Mouse (Mus musculus): ENCODE data around the gene Apex2. TPM values are rescaled to one million over a fixed set of nuclear protein-coding genes. Genes with fewer than 3 reads are reported as not detected.

The Apex2 gene
- polyA plus RNA-seq (2011; ENCODE audit: insufficient read depth, insufficient read length, low read depth, missing spikeins): 22.2 and 24.8 TPM in 2 replicates

GRCm38 (mm10) chrX:150589696-150590095, at the start of gene Apex2:
Gene Apex2 (minus strand): TSS chrX:150589868.
- Histone ChIP-seq H3K4me3 (ENCODE audit: low read depth, low read length) (peak within 1 kb of the TSS; percentile 93; the same call in 1 of the 2 replicates), H3K27me3 (ENCODE audit: control insufficient read depth, insufficient read depth, low read length, poor library complexity, severe bottlenecking) (no peaks in the 10 kb centered on the region), H3K4me1 (ENCODE audit: control insufficient read depth, insufficient read depth, low read length) (peaks cover 2% of the 10 kb centered on the region), H3K36me3 (ENCODE audit: control insufficient read depth, insufficient read depth, low read length, poor library complexity, severe bottlenecking) (peaks cover 9% of the 10 kb centered on the region; the same call in 1 of the 2 replicates), H3K27ac (ENCODE audit: insufficient read depth, low read length) (peak within 1 kb of the TSS; percentile 89), H3K9me3 (replicated peaks; ENCODE audit: control insufficient read depth, insufficient read depth, low read length, poor library complexity, severe bottlenecking) (no peaks in the 10 kb centered on the region), H3K9ac (ENCODE audit: low read depth, poor library complexity, severe bottlenecking) (peak within 1 kb of the TSS; percentile 67; the same call in 1 of the 2 replicates)
- TF ChIP-seq CTCF (IDR thresholded peaks at IDR 0.05; ENCODE audit: low read depth, low read length) (no peak), POLR2A (IDR thresholded peaks at IDR 0.05; ENCODE audit: insufficient read depth, low read length) (no peak), EP300 (IDR thresholded peaks at IDR 0.05; ENCODE audit: insufficient read depth, low read depth, low read length) (no peak)

GRCm38 (mm10) chrX:150636421-150636820, 46.8 kb upstream of the Apex2 start:
- Histone ChIP-seq H3K36me3 (ENCODE audit: control insufficient read depth, insufficient read depth, low read length, poor library complexity, severe bottlenecking) (no peaks in the 10 kb centered on the region), H3K9ac (ENCODE audit: low read depth, poor library complexity, severe bottlenecking) (no peak overlapping the region), H3K9me3 (replicated peaks; ENCODE audit: control insufficient read depth, insufficient read depth, low read length, poor library complexity, severe bottlenecking) (no peaks in the 10 kb centered on the region), H3K27me3 (ENCODE audit: control insufficient read depth, insufficient read depth, low read length, poor library complexity, severe bottlenecking) (no peaks in the 10 kb centered on the region), H3K27ac (ENCODE audit: insufficient read depth, low read length) (no peak overlapping the region), H3K4me3 (ENCODE audit: low read depth, low read length) (no peak overlapping the region), H3K4me1 (ENCODE audit: control insufficient read depth, insufficient read depth, low read length) (no peaks in the 10 kb centered on the region)
- no peak for TF ChIP-seq POLR2A (IDR thresholded peaks at IDR 0.05; ENCODE audit: insufficient read depth, low read length)
- no peak for TF ChIP-seq CTCF (IDR thresholded peaks at IDR 0.05; ENCODE audit: low read depth, low read length)
- no peak for TF ChIP-seq EP300 (IDR thresholded peaks at IDR 0.05; ENCODE audit: insufficient read depth, low read depth, low read length)

GRCm38 (mm10) chrX:150598882-150599281, 9.2 kb upstream of the Apex2 start:
- Histone ChIP-seq H3K27ac (ENCODE audit: insufficient read depth, low read length) (no peak overlapping the region), H3K9me3 (replicated peaks; ENCODE audit: control insufficient read depth, insufficient read depth, low read length, poor library complexity, severe bottlenecking) (no peaks in the 10 kb centered on the region), H3K9ac (ENCODE audit: low read depth, poor library complexity, severe bottlenecking) (no peak overlapping the region), H3K4me1 (ENCODE audit: control insufficient read depth, insufficient read depth, low read length) (no peaks in the 10 kb centered on the region), H3K4me3 (ENCODE audit: low read depth, low read length) (no peak overlapping the region), H3K27me3 (ENCODE audit: control insufficient read depth, insufficient read depth, low read length, poor library complexity, severe bottlenecking) (no peaks in the 10 kb centered on the region), H3K36me3 (ENCODE audit: control insufficient read depth, insufficient read depth, low read length, poor library complexity, severe bottlenecking) (no peaks in the 10 kb centered on the region)
- no peak for TF ChIP-seq POLR2A (IDR thresholded peaks at IDR 0.05; ENCODE audit: insufficient read depth, low read length)
- no peak for TF ChIP-seq CTCF (IDR thresholded peaks at IDR 0.05; ENCODE audit: low read depth, low read length)
- no peak for TF ChIP-seq EP300 (IDR thresholded peaks at IDR 0.05; ENCODE audit: insufficient read depth, low read depth, low read length)

GRCm38 (mm10) chrX:150595016-150595760, 5.5 kb upstream of the Apex2 start:
- TF ChIP-seq POLR2A (IDR thresholded peaks at IDR 0.05; ENCODE audit: insufficient read depth, low read length) (no peak), EP300 (IDR thresholded peaks at IDR 0.05; ENCODE audit: insufficient read depth, low read depth, low read length) (no peak), CTCF (IDR thresholded peaks at IDR 0.05; ENCODE audit: low read depth, low read length) (no peak)
- H3K9ac ChIP-seq (ENCODE audit: low read depth, poor library complexity, severe bottlenecking): no peak overlapping the region
- no peaks in the 10 kb centered on the region for H3K27me3 ChIP-seq (ENCODE audit: control insufficient read depth, insufficient read depth, low read length, poor library complexity, severe bottlenecking)
- no peaks in the 10 kb centered on the region for H3K36me3 ChIP-seq (ENCODE audit: control insufficient read depth, insufficient read depth, low read length, poor library complexity, severe bottlenecking)
- H3K27ac ChIP-seq (ENCODE audit: insufficient read depth, low read length): no peak overlapping the region
- no peaks in the 10 kb centered on the region for H3K4me1 ChIP-seq (ENCODE audit: control insufficient read depth, insufficient read depth, low read length)
- no peaks in the 10 kb centered on the region for H3K9me3 ChIP-seq (replicated peaks; ENCODE audit: control insufficient read depth, insufficient read depth, low read length, poor library complexity, severe bottlenecking)
- H3K4me3 ChIP-seq (ENCODE audit: low read depth, low read length): no peak overlapping the region

- no peaks in the 10 kb centered on the region for H3K36me3 ChIP-seq (ENCODE audit: control insufficient read depth, insufficient read depth, low read length, poor library complexity, severe bottlenecking)
- no peaks in the 10 kb centered on the region for H3K4me1 ChIP-seq (ENCODE audit: control insufficient read depth, insufficient read depth, low read length)
- TF ChIP-seq CTCF (IDR thresholded peaks at IDR 0.05; ENCODE audit: low read depth, low read length) (no peak), POLR2A (IDR thresholded peaks at IDR 0.05; ENCODE audit: insufficient read depth, low read length) (no peak), EP300 (IDR thresholded peaks at IDR 0.05; ENCODE audit: insufficient read depth, low read depth, low read length) (no peak)
- H3K27me3 ChIP-seq (ENCODE audit: control insufficient read depth, insufficient read depth, low read length, poor library complexity, severe bottlenecking): no peaks in the 10 kb centered on the region
- no peak overlapping the region for H3K27ac ChIP-seq (ENCODE audit: insufficient read depth, low read length)
- no peaks in the 10 kb centered on the region for H3K9me3 ChIP-seq (replicated peaks; ENCODE audit: control insufficient read depth, insufficient read depth, low read length, poor library complexity, severe bottlenecking)
- H3K4me3 ChIP-seq (ENCODE audit: low read depth, low read length): no peak overlapping the region
- no peak overlapping the region for H3K9ac ChIP-seq (ENCODE audit: low read depth, poor library complexity, severe bottlenecking)
Measured at GRCm38 (mm10) chrX:150594176-150594575, 4.5 kb upstream of the Apex2 start.
